Mouse (Mus musculus): ENCODE measurements around the gene Cacng7.

Cacng7 gene

GRCm38 (mm10) chr7:3302556-3303275, 30.0 kb upstream of the Cacng7 start:
- DNase-seq, result no peak

- DNase-seq, result no peak
Observed at GRCm38 (mm10) chr7:3303276-3303781, 29.4 kb upstream of the Cacng7 start.

- no peak for DNase-seq
Observed at GRCm38 (mm10) chr7:3303789-3304188, 29.0 kb upstream of the Cacng7 start.

GRCm38 (mm10) chr7:3304298-3304697, 28.5 kb upstream of the Cacng7 start:
- DNase-seq, result no peak

- no peak for DNase-seq
Observed at GRCm38 (mm10) chr7:3306400-3306799, 26.4 kb upstream of the Cacng7 start.

- DNase-seq, result no peak
Observed at GRCm38 (mm10) chr7:3308646-3309045, 24.1 kb upstream of the Cacng7 start.

GRCm38 (mm10) chr7:3310233-3310632, 22.5 kb upstream of the Cacng7 start:
- no peak for DNase-seq

GRCm38 (mm10) chr7:3313571-3313970, 19.2 kb upstream of the Cacng7 start:
- DNase-seq, result no peak

- DNase-seq, result no peak
Observed at GRCm38 (mm10) chr7:3314121-3314520, 18.6 kb upstream of the Cacng7 start.

GRCm38 (mm10) chr7:3317704-3318103, 15.1 kb upstream of the Cacng7 start:
- no peak for DNase-seq

- no peak for DNase-seq
Observed at GRCm38 (mm10) chr7:3320856-3321255, 11.9 kb upstream of the Cacng7 start.

GRCm38 (mm10) chr7:3323826-3324225, 8.9 kb upstream of the Cacng7 start:
- DNase-seq, result no peak

GRCm38 (mm10) chr7:3327961-3328360, 4.8 kb upstream of the Cacng7 start:
- no peak for DNase-seq

- peak; percentile 19 to 30 for DNase-seq
Observed at GRCm38 (mm10) chr7:3329776-3330546, 2.8 kb upstream of the Cacng7 start.

GRCm38 (mm10) chr7:3331171-3331570, 1.6 kb upstream of the Cacng7 start:
- DNase-seq, result no peak

- DNase-seq, result peak in 1 of 2 experiments; percentile 5
Observed at GRCm38 (mm10) chr7:3331581-3332223, 1.1 kb upstream of the Cacng7 start.

- DNase-seq, result no peak
Observed at GRCm38 (mm10) chr7:3332224-3332615, 535 bp upstream of the Cacng7 start.

- DNase-seq, result no peak
Observed at GRCm38 (mm10) chr7:3333542-3333941, 787 bp downstream of the Cacng7 start.

GRCm38 (mm10) chr7:3336412-3336811, 3.7 kb downstream of the Cacng7 start:
- DNase-seq, result no peak

GRCm38 (mm10) chr7:3338286-3338935, 5.7 kb downstream of the Cacng7 start:
- no peak for DNase-seq

GRCm38 (mm10) chr7:3339010-3339409, 6.3 kb downstream of the Cacng7 start:
- DNase-seq, result no peak

- DNase-seq, result no peak
Observed at GRCm38 (mm10) chr7:3343861-3344260, 11.1 kb downstream of the Cacng7 start.

- no peak for DNase-seq
Observed at GRCm38 (mm10) chr7:3345301-3345700, 12.5 kb downstream of the Cacng7 start.
